Mouse (Mus musculus) thymus, postnatal 10 days (tissue): ENCODE measurements around the gene Sdc3.

Experiments used
- DNase-seq, 2 experiments: peaks; one replicate each; pipeline ENCODE4 v3.0.0; 2021; ENCODE audit warnings: low spot score in 2 of 2

Gene Sdc3

GRCm38 (mm10) chr4:130792376-130793179, at the start of gene Sdc3:
Gene Sdc3 (plus strand): TSS chr4:130792537.
- DNase-seq = peak; percentile 12 to 26

GRCm38 (mm10) chr4:130744058-130744457, 48.3 kb upstream of the Sdc3 start:
- DNase-seq = no peak

GRCm38 (mm10) chr4:130745561-130746306, 46.6 kb upstream of the Sdc3 start:
- DNase-seq = no peak

- no peak for DNase-seq
Measured at GRCm38 (mm10) chr4:130749566-130749965, 42.8 kb upstream of the Sdc3 start.

GRCm38 (mm10) chr4:130751966-130752365, 40.4 kb upstream of the Sdc3 start:
- no peak for DNase-seq

GRCm38 (mm10) chr4:130752591-130752990, 39.7 kb upstream of the Sdc3 start:
- no peak for DNase-seq

- no peak for DNase-seq
Measured at GRCm38 (mm10) chr4:130753755-130754154, 38.6 kb upstream of the Sdc3 start.

- DNase-seq = no peak
Measured at GRCm38 (mm10) chr4:130754776-130755175, 37.6 kb upstream of the Sdc3 start.

- no peak for DNase-seq
Measured at GRCm38 (mm10) chr4:130759875-130760274, 32.5 kb upstream of the Sdc3 start.

GRCm38 (mm10) chr4:130761809-130762208, 30.5 kb upstream of the Sdc3 start:
- DNase-seq = no peak

GRCm38 (mm10) chr4:130765399-130766160, 26.8 kb upstream of the Sdc3 start:
- no peak for DNase-seq

GRCm38 (mm10) chr4:130766387-130766786, 25.9 kb upstream of the Sdc3 start:
- DNase-seq = no peak

GRCm38 (mm10) chr4:130766926-130767325, 25.4 kb upstream of the Sdc3 start:
- no peak for DNase-seq

- no peak for DNase-seq
Measured at GRCm38 (mm10) chr4:130773899-130774298, 18.4 kb upstream of the Sdc3 start.

GRCm38 (mm10) chr4:130774822-130775221, 17.5 kb upstream of the Sdc3 start:
- peak; percentile 49 to 61 for DNase-seq

GRCm38 (mm10) chr4:130777647-130778046, 14.7 kb upstream of the Sdc3 start:
- DNase-seq = no peak

GRCm38 (mm10) chr4:130779037-130779436, 13.3 kb upstream of the Sdc3 start:
- DNase-seq = no peak

GRCm38 (mm10) chr4:130782492-130782891, 9.8 kb upstream of the Sdc3 start:
- no peak for DNase-seq

- DNase-seq = peak; percentile 19 to 52
Measured at GRCm38 (mm10) chr4:130784755-130785154, 7.6 kb upstream of the Sdc3 start.

- DNase-seq = no peak
Measured at GRCm38 (mm10) chr4:130787530-130787929, 4.8 kb upstream of the Sdc3 start.

- DNase-seq = peak; percentile 44 to 71
Measured at GRCm38 (mm10) chr4:130790180-130790579, 2.2 kb upstream of the Sdc3 start.

GRCm38 (mm10) chr4:130791811-130792375, 444 bp upstream of the Sdc3 start:
- DNase-seq = no peak
